Mouse (Mus musculus): Measurements from ENCODE around the gene Trappc2. TPM values are rescaled to one million over a fixed set of nuclear protein-coding genes. Genes with fewer than 3 reads are reported as not detected.

The Trappc2 gene
- polyA plus RNA-seq, 1 experiment from 2014 or later, result 37.6 TPM

GRCm38 (mm10) chrX:166472612-166473011 lies 32.2 kb downstream of the Trappc2 start:
- H3K4me1 ChIP-seq (replicated peaks), result no peaks in the 10 kb centered on the region
- H3K9me3 ChIP-seq (replicated peaks), result no peaks in the 10 kb centered on the region
- no peak for ATAC-seq (ENCODE audit: insufficient number of reproducible peaks, low FRiP score)
- peaks cover 11% of the 10 kb centered on the region; the same call in 1 of the 2 replicates for H3K36me3 ChIP-seq
- H3K4me2 ChIP-seq, result no peak overlapping the region
- no peak overlapping the region for H3K9ac ChIP-seq
- H3K27me3 ChIP-seq (replicated peaks), result no peaks in the 10 kb centered on the region
- H3K27ac ChIP-seq (ENCODE audit: poor library complexity, severe bottlenecking), result no peak overlapping the region
- no peak overlapping the region for H3K4me3 ChIP-seq
- WGBS, result 75% methylated on average over 6 of the region's 6 CpGs

GRCm38 (mm10) chrX:166477393-166477792 lies 37.0 kb downstream of the Trappc2 start:
- no peak overlapping the region; the same call in 1 of the 2 replicates for H3K9ac ChIP-seq
- no peaks in the 10 kb centered on the region for H3K27me3 ChIP-seq (replicated peaks)
- no peak overlapping the region for H3K27ac ChIP-seq (ENCODE audit: poor library complexity, severe bottlenecking)
- peaks cover 7% of the 10 kb centered on the region; the same call in 1 of the 2 replicates for H3K36me3 ChIP-seq
- peak overlapping the region; percentile 41 for H3K4me2 ChIP-seq
- 69% methylated on average over 6 of the region's 6 CpGs for WGBS
- no peak overlapping the region for H3K4me3 ChIP-seq
- ATAC-seq (ENCODE audit: insufficient number of reproducible peaks, low FRiP score), result no peak
- no peaks in the 10 kb centered on the region; the same call in 1 of the 2 replicates for H3K4me1 ChIP-seq (replicated peaks)
- no peaks in the 10 kb centered on the region for H3K9me3 ChIP-seq (replicated peaks)

- peak; percentile 26 for ATAC-seq (ENCODE audit: insufficient number of reproducible peaks, low FRiP score)
- peak overlapping the region; percentile 72 for H3K4me2 ChIP-seq
- 17% methylated on average over 28 of the region's 28 CpGs for WGBS
Measured at GRCm38 (mm10) chrX:166478631-166479364, 38.4 kb downstream of the Trappc2 start.

DNA sequence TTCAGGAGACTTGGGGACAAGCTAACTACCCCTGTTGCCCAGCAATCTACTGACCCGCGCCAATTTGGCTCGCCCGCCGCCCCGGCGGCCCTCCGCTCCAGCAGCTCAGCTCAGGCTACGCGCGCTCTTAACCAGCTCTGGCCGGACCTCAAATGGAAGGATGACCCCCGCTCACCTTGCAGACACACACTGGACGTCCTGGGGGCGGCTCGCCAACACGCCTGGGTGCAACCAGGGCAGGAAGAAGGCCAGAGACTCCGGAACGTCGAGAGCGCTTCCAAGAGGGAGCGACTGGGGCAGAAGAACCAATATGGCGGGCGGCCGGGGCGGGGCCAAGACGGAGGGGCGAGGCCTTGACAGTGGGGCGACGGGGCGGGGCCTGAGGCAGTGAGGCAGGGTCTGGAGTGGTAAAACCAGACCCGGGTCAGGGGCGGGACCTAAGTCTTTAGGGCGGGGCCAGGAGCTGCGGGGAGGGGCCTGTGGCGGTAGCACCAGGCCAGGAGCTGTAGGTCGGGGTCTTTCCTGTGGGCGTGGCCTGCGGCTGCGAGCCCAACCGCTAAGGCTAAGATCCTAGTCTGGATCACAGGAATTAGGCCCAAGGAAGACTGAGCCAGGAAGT lies 39.1 kb downstream of the Trappc2 start, which contains the start of gene Rab9:
Rab9 (minus strand) TSS at position 503 of the 619 bp plus-strand sequence.
- peak; percentile 99 for ATAC-seq (ENCODE audit: insufficient number of reproducible peaks, low FRiP score)
- Histone ChIP-seq H3K9me3 (replicated peaks) (no peaks in the 10 kb centered on the region), H3K27ac (ENCODE audit: poor library complexity, severe bottlenecking) (peak within 1 kb of the TSS; percentile 87), H3K4me3 (peak within 1 kb of the TSS; percentile 73), H3K9ac (peak within 1 kb of the TSS; percentile 82), H3K27me3 (replicated peaks) (no peaks in the 10 kb centered on the region), H3K4me2 (peak within 1 kb of the TSS; percentile 72), H3K36me3 (peaks cover 7% of the 10 kb centered on the region; the same call in 1 of the 2 replicates), H3K4me1 (replicated peaks) (no peaks in the 10 kb centered on the region; the same call in 1 of the 2 replicates)
- 12% methylated on average over 40 of the region's 41 CpGs for WGBS

More at GRCm38 (mm10) chrX:166478631-166479364, 38.4 kb downstream of the Trappc2 start:
- Histone ChIP-seq H3K36me3 (peaks cover 7% of the 10 kb centered on the region; the same call in 1 of the 2 replicates), H3K27me3 (replicated peaks) (no peaks in the 10 kb centered on the region), H3K9me3 (replicated peaks) (no peaks in the 10 kb centered on the region), H3K27ac (ENCODE audit: poor library complexity, severe bottlenecking) (peak overlapping the region; percentile 87), H3K9ac (peak overlapping the region; percentile 82), H3K4me3 (peak overlapping the region; percentile 73), H3K4me1 (replicated peaks) (no peaks in the 10 kb centered on the region; the same call in 1 of the 2 replicates)

DNA sequence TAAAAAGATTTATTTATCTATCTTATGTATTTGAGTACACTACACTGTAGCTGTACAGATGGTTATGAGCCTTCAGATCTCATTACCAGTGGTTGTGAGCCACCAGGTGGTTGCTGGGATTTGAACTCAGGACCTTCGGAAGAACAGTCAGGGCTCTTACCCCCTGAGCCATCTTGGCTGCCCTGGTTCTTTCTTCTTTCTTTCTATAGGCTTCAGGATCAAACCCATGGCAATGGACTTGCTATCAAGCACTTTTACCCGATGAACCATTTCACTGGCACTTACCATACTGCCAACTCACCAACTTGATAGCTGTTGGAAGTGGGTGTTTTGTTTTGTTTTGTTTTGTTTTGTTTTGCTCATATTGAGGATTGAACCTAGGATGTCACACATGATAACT lies 54.7 kb downstream of the Trappc2 start:
- Histone ChIP-seq H3K9me3 (replicated peaks) (no peaks in the 10 kb centered on the region), H3K4me3 (no peak overlapping the region), H3K4me1 (replicated peaks) (no peaks in the 10 kb centered on the region), H3K27me3 (replicated peaks) (no peaks in the 10 kb centered on the region), H3K4me2 (no peak overlapping the region), H3K27ac (ENCODE audit: poor library complexity, severe bottlenecking) (no peak overlapping the region), H3K9ac (no peak overlapping the region), H3K36me3 (no peaks in the 10 kb centered on the region)
- 85% methylated on average over 2 of the region's 2 CpGs for WGBS
- ATAC-seq (ENCODE audit: insufficient number of reproducible peaks, low FRiP score), result no peak

GRCm38 (mm10) chrX:166497771-166498170 lies 57.4 kb downstream of the Trappc2 start:
- no peaks in the 10 kb centered on the region for H3K36me3 ChIP-seq
- no peak overlapping the region for H3K27ac ChIP-seq (ENCODE audit: poor library complexity, severe bottlenecking)
- WGBS, result 64% methylated on average over 4 of the region's 4 CpGs
- no peaks in the 10 kb centered on the region for H3K9me3 ChIP-seq (replicated peaks)
- no peak overlapping the region for H3K9ac ChIP-seq
- no peaks in the 10 kb centered on the region for H3K27me3 ChIP-seq (replicated peaks)
- no peak for ATAC-seq (ENCODE audit: insufficient number of reproducible peaks, low FRiP score)
- no peak overlapping the region for H3K4me3 ChIP-seq
- H3K4me1 ChIP-seq (replicated peaks), result no peaks in the 10 kb centered on the region
- no peak overlapping the region for H3K4me2 ChIP-seq

GRCm38 (mm10) chrX:166499496-166500190 lies 59.3 kb downstream of the Trappc2 start:
- ATAC-seq (ENCODE audit: insufficient number of reproducible peaks, low FRiP score), result no peak
- no peaks in the 10 kb centered on the region for H3K4me1 ChIP-seq (replicated peaks)
- H3K9me3 ChIP-seq (replicated peaks), result no peaks in the 10 kb centered on the region
- 67% methylated on average over 1 of the region's 1 CpGs for WGBS
- no peak overlapping the region for H3K4me2 ChIP-seq
- no peak overlapping the region for H3K9ac ChIP-seq
- H3K4me3 ChIP-seq, result no peak overlapping the region
- H3K27ac ChIP-seq (ENCODE audit: poor library complexity, severe bottlenecking), result no peak overlapping the region
- no peaks in the 10 kb centered on the region for H3K36me3 ChIP-seq
- no peaks in the 10 kb centered on the region for H3K27me3 ChIP-seq (replicated peaks)

Other genes with a start within 250 kb of the Trappc2 start
- gene Gpm6b, start 201.7 kb upstream of the Trappc2 start, polyA plus RNA-seq (2016; fragmentation: Nextera tagmentation; extraction: Ambion mirVana), result 5.0 and 5.5 TPM in 2 replicates
- gene Ofd1, start 130 bp downstream of the Trappc2 start, polyA plus RNA-seq (2016; fragmentation: Nextera tagmentation; extraction: Ambion mirVana), result 5.5 and 5.6 TPM in 2 replicates
- 36.6 and 38.8 TPM in 2 replicates for gene Rab9, start 39.3 kb downstream of the Trappc2 start, polyA plus RNA-seq (2016; fragmentation: Nextera tagmentation; extraction: Ambion mirVana)
- gene Tceanc, start 78.0 kb downstream of the Trappc2 start, polyA plus RNA-seq (2016; fragmentation: Nextera tagmentation; extraction: Ambion mirVana), result 6.7 and 7.6 TPM in 2 replicates
- gene Egfl6, start 145.1 kb downstream of the Trappc2 start, polyA plus RNA-seq (2016; fragmentation: Nextera tagmentation; extraction: Ambion mirVana), result 4.8 and 4.9 TPM in 2 replicates